Mouse (Mus musculus) midbrain, embryonic 11.5 days (tissue): ENCODE results near the gene Mageh1. TPM values are rescaled to one million over a fixed set of nuclear protein-coding genes. Genes with fewer than 3 reads are reported as not detected.
"Not testable (repeated sequence)": the region's sequence is repeated elsewhere in the genome, so short reads cannot be mapped to it uniquely, and the experiment has no call there.

Experiments used
- ATAC-seq: fragments of 200-750 bp; cut with Nextera tagmentation; 2 replicates; pipeline ENCODE4 v1.8.0; 2017; ENCODE audit warnings: moderate TSS enrichment, moderate library complexity; ENCODE audit not compliant: low FRiP score
- DNase-seq: peaks from one replicate; pipeline ENCODE4 v3.0.0; 2015; ENCODE audit warnings: low spot score; ENCODE audit errors: missing footprints
- H3K27ac ChIP-seq: fragments of 300-500 bp; sonication (generic); 2 replicates; pipeline ENCODE4 v1.5.1; 2014; ENCODE audit warnings: low read depth, low read length
- H3K27me3 ChIP-seq: fragments of 300-500 bp; sonication (generic); 2 replicates; pipeline ENCODE4 v1.6.1; 2014; ENCODE audit warnings: mild to moderate bottlenecking, low read length, moderate library complexity, mixed read lengths; ENCODE audit not compliant: control insufficient read depth, insufficient read depth
- H3K36me3 ChIP-seq: fragments of 300-500 bp; sonication (generic); 2 replicates; pipeline ENCODE4 v1.6.1; 2014; ENCODE audit warnings: mild to moderate bottlenecking, low read length, moderate library complexity, mixed read lengths; ENCODE audit not compliant: control insufficient read depth, insufficient read depth
- H3K4me1 ChIP-seq: fragments of 300-500 bp; sonication (generic); 2 replicates; pipeline ENCODE4 v1.6.1; 2014; ENCODE audit warnings: low read length; ENCODE audit not compliant: control insufficient read depth, insufficient read depth
- H3K4me2 ChIP-seq: fragments of 300-500 bp; sonication (generic); 2 replicates; pipeline ENCODE4 v1.6.1; 2014; ENCODE audit warnings: mild to moderate bottlenecking, moderate library complexity
- H3K4me3 ChIP-seq: fragments of 300-500 bp; sonication (generic); 2 replicates; pipeline ENCODE4 v1.5.1; 2014; ENCODE audit warnings: low read depth, low read length
- H3K9ac ChIP-seq: fragments of 300-500 bp; sonication (generic); 2 replicates; pipeline ENCODE4 v1.6.1; 2014; ENCODE audit warnings: low read length
- H3K9me3 ChIP-seq: fragments of 300-500 bp; sonication (generic); 2 replicates; pipeline ENCODE4 v1.6.1; 2016; ENCODE audit warnings: low read length; ENCODE audit not compliant: control insufficient read depth
- WGBS: fragments of 180-500 bp; shearing (Covaris S2); extraction: QIAGEN DNeasy Blood & Tissue Kit; methylation state at CpG from one replicate; pipeline ENCODE4 v1.1.7; 2014; 5-methylcytosine and 5-hydroxymethylcytosine counted together
- polyA plus RNA-seq: library from polyadenylated mRNA; unstranded; fragments of >200 nt; fragmentation: Nextera tagmentation; extraction: Ambion mirVana; gene quantifications from 2 replicates; pipeline ENCODE4 v1.2.1, GENCODE M21; 2014

The Mageh1 gene
- polyA plus RNA-seq, 1 experiment from 2014 or later: 120 TPM

- not testable (repeated sequence) for H3K9ac ChIP-seq, H3K4me3 ChIP-seq, H3K4me1 ChIP-seq, H3K4me2 ChIP-seq, DNase-seq, H3K27me3 ChIP-seq, H3K27ac ChIP-seq, ATAC-seq, H3K9me3 ChIP-seq, H3K36me3 ChIP-seq
- no CpG with 5 or more reads among the region's 3 CpGs for WGBS
Observed at GRCm38 (mm10) chrX:152996105-152996504, 41.3 kb downstream of the Mageh1 start.

- H3K27ac ChIP-seq, H3K4me3 ChIP-seq, H3K4me1 ChIP-seq, H3K4me2 ChIP-seq, H3K27me3 ChIP-seq, H3K9me3 ChIP-seq, ATAC-seq, DNase-seq, H3K36me3 ChIP-seq, H3K9ac ChIP-seq: not testable (repeated sequence)
Observed at GRCm38 (mm10) chrX:152989852-152990251, 47.5 kb downstream of the Mageh1 start.

Other genes with a start within 250 kb of the Mageh1 start
- gene Usp51, start 31.1 kb downstream of the Mageh1 start, polyA plus RNA-seq: 8.4 and 9.8 TPM in 2 replicates
- gene Foxr2, start 81.2 kb upstream of the Mageh1 start, polyA plus RNA-seq: 0.29 and 0.38 TPM in 2 replicates
- gene Rragb, start 102.4 kb upstream of the Mageh1 start, polyA plus RNA-seq: 5.6 and 5.9 TPM in 2 replicates
- gene Klf8, start 199.9 kb upstream of the Mageh1 start, polyA plus RNA-seq: 1.8 and 4.1 TPM in 2 replicates